Mouse (Mus musculus) B cell, adult 67 days (primary cell): Measurements from ENCODE around the gene Sult2a4. TPM values are rescaled to one million over a fixed set of nuclear protein-coding genes. Genes with fewer than 3 reads are reported as not detected.

Source experiments
- total RNA-seq, 2 experiments: library from RNA; stranded (reverse); gene quantifications; 4 replicates each; pipeline ENCODE4 v1.2.4; 2023

The Sult2a4 gene
- not detected for total RNA-seq

DNA sequence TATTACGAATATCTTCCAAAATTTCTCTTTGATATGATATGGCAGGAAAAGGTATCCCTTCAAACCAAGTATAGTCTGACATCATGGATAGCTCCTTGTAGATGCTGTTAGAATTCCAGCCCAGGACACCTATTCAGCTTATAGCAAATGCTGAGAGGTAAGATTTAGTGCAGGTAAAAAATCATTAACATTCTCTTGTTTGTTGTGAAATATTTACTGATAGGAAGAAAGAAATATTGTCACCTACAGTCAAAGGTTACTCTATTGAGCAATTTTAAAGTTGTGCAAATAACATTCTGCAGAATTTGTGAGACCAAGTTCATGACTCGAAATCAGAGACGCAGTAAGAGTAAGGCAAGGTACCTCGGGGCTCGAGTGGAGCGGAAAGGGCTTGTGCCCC lies at the start of gene Sult2a4:
Gene Sult2a4, minus strand, starts transcription at position 101 of the 400 bp plus-strand sequence.

Other genes starting within 250 kb of the Sult2a4 start
- gene Sult2a1, start 152.2 kb downstream of the Sult2a4 start, total RNA-seq = not detected
- not detected for gene Sult2a3, start 133.4 kb upstream of the Sult2a4 start, total RNA-seq